ENCODE assay signal across 8 mouse cellular contexts in the genomic region with DNA sequence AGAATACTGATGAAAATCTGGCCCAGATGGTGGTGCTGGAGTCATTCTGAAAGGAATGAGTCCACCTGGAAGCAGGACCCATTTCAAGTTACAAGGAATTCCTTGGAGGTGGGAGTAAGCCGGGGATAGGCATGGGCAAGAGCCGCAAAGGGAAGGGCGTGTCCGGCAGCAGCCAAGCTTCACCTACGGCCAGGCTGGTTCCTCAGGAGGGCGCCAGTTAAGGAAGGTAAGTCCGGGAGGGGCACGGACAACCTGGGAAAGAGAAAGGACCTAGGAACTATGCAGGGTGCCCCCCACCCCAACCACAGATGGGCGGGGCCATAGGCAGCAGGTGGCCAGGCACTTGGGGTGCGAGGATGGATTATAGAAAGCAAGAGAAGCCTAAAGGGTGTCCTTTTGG. TPM values are rescaled to one million over a fixed set of nuclear protein-coding genes. Genes with fewer than 3 reads are reported as not detected.
DNase-seq lines count a peak whose midpoint lies in the region; ATAC-seq and TF ChIP-seq lines count a peak whose summit lies in the region.

No protein-coding gene starts in this region.

- H3K4me2 ChIP-seq in embryonic facial prominence, embryonic 14.5 days (ENCODE audit: low read depth, low read length), result peak overlapping the region; percentile 99
- H3K4me2 ChIP-seq in intestine, embryonic 16.5 days (ENCODE audit: low read depth, low read length), result peak overlapping the region; percentile 99

- peak overlapping the region; percentile 88 for H3K27ac ChIP-seq in heart, embryonic 10.5 days
- H3K27ac ChIP-seq in MEL (ENCODE audit: control insufficient read depth, low read depth, low read length), result no peak overlapping the region
- no peak overlapping the region for H3K27ac ChIP-seq in embryonic facial prominence, embryonic 14.5 days (replicated peaks; ENCODE audit: low read depth, low read length)
- H3K27ac ChIP-seq in intestine, embryonic 16.5 days (ENCODE audit: low read length), result no peak overlapping the region

- H3K79me2 ChIP-seq in MEL (ENCODE audit: control insufficient read depth, insufficient read depth, low read length, poor library complexity), result no peaks in the 10 kb centered on the region

- H3K9ac ChIP-seq in MEL (ENCODE audit: control insufficient read depth, low read depth, low read length, poor library complexity, severe bottlenecking), result peak overlapping the region; percentile 62; the same call in 1 of the 2 replicates
- peak overlapping the region; percentile 79 for H3K9ac ChIP-seq in embryonic facial prominence, embryonic 14.5 days (ENCODE audit: low read depth, low read length)
- peak overlapping the region; percentile 79 for H3K9ac ChIP-seq in intestine, embryonic 16.5 days (ENCODE audit: low read depth, low read length)

- no peak for ATAC-seq in embryonic facial prominence, embryonic 14.5 days (ENCODE audit: low read depth)
- ATAC-seq in intestine, embryonic 16.5 days, result no peak

- intact Hi-C loops in heart, postnatal 14 days (cut with DNase I), result loop anchor here (2.0 to 5.0 kb wide), 2 partner anchors 105 to 147 kb away; partner anchors contain the start of gene Slc2a8

- H3K27me3 ChIP-seq in heart, embryonic 10.5 days (ENCODE audit: insufficient read depth, poor library complexity, severe bottlenecking), result peaks cover 26% of the 10 kb centered on the region
- H3K27me3 ChIP-seq in MEL (ENCODE audit: control insufficient read depth in 1 of 2, insufficient read depth in 2 of 2, low read length in 2 of 2), result no peaks in the 10 kb centered on the region
- peaks cover 20% of the 10 kb centered on the region for H3K27me3 ChIP-seq in embryonic facial prominence, embryonic 14.5 days (replicated peaks; ENCODE audit: control insufficient read depth, insufficient read depth, low read length)
- H3K27me3 ChIP-seq in intestine, embryonic 16.5 days (replicated peaks; ENCODE audit: control insufficient read depth, insufficient read depth, low read length), result peaks cover 3% of the 10 kb centered on the region; the same call in 1 of the 2 replicates

- H3K9me3 ChIP-seq in heart, embryonic 10.5 days, result no peaks in the 10 kb centered on the region
- no peaks in the 10 kb centered on the region for H3K9me3 ChIP-seq in MEL (replicated peaks; ENCODE audit: insufficient read depth, low read length)
- H3K9me3 ChIP-seq in embryonic facial prominence, embryonic 14.5 days (ENCODE audit: control insufficient read depth, low read length), result no peaks in the 10 kb centered on the region
- H3K9me3 ChIP-seq in intestine, embryonic 16.5 days (ENCODE audit: control insufficient read depth, low read length), result no peaks in the 10 kb centered on the region

- H3K4me1 ChIP-seq in heart, embryonic 10.5 days, result peaks cover 32% of the 10 kb centered on the region
- H3K4me1 ChIP-seq in MEL (ENCODE audit: control insufficient read depth in 1 of 2, insufficient read depth in 2 of 2, low read length in 2 of 2), result peaks cover 4 to 14% of the 10 kb centered on the region in 2 experiments
- H3K4me1 ChIP-seq in embryonic facial prominence, embryonic 14.5 days (ENCODE audit: control insufficient read depth, insufficient read depth, low read length), result peaks cover 7% of the 10 kb centered on the region; the same call in 1 of the 2 replicates
- H3K4me1 ChIP-seq in intestine, embryonic 16.5 days (ENCODE audit: control insufficient read depth, insufficient read depth, low read length), result peaks cover 9% of the 10 kb centered on the region

- no peak for TF ChIP-seq EP300 in MEL (IDR thresholded peaks at IDR 0.05; ENCODE audit: low read depth in 1 of 2, low read length in 2 of 2)

- 2% methylated on average over 10 of the region's 10 CpGs for WGBS in heart, embryonic 10.5 days
- WGBS in embryonic facial prominence, embryonic 14.5 days, result 4% methylated on average over 10 of the region's 10 CpGs
- WGBS in intestine, embryonic 16.5 days, result 3% methylated on average over 10 of the region's 10 CpGs

- no peak for TF ChIP-seq POLR2A in MEL (IDR thresholded peaks at IDR 0.05; ENCODE audit: control insufficient read depth in 1 of 2, insufficient read depth in 1 of 2, low read depth in 1 of 2, low read length in 2 of 2, poor library complexity in 1 of 2)

- no peaks in the 10 kb centered on the region for H3K36me3 ChIP-seq in heart, embryonic 10.5 days
- peaks cover 0 to 5% of the 10 kb centered on the region in 2 experiments; a peak in 1 of 4 replicates for H3K36me3 ChIP-seq in MEL (ENCODE audit: control insufficient read depth in 1 of 2, insufficient read depth in 2 of 2, low read length in 2 of 2)
- H3K36me3 ChIP-seq in embryonic facial prominence, embryonic 14.5 days (ENCODE audit: control insufficient read depth, insufficient read depth, low read length), result no peaks in the 10 kb centered on the region
- no peaks in the 10 kb centered on the region for H3K36me3 ChIP-seq in intestine, embryonic 16.5 days (ENCODE audit: control insufficient read depth, insufficient read depth, low read length)

- no peak for TF ChIP-seq RAD21 in MEL (IDR thresholded peaks at IDR 0.05; ENCODE audit: low read depth, low read length)

- TF ChIP-seq CTCF in MEL (IDR thresholded peaks at IDR 0.05 in 2 of 3, conservative IDR thresholded peaks at IDR 0.05 in 1 of 3; ENCODE audit: control insufficient read depth in 1 of 3, insufficient read depth in 1 of 3, low read depth in 2 of 3, low read length in 3 of 3, poor library complexity in 1 of 3, severe bottlenecking in 1 of 3), result 0 out of 6 replicates have a peak, but pooled peaks of 1 of the 3 experiments have one; percentile 8

- DNase-seq in heart, embryonic 10.5 days (ENCODE audit: low spot score), result peak; percentile 80
- DNase-seq in heart, postnatal 14 days, result no peak
- peak; percentile 19 for DNase-seq in MEL (ENCODE audit: low read depth, low spot score)
- DNase-seq in embryonic facial prominence, embryonic 14.5 days (ENCODE audit: low spot score), result peak; percentile 7
- DNase-seq in lung, postnatal 4 days, result peak; percentile 31 to 40
- peak; percentile 17 to 54 for DNase-seq in thymus, postnatal 36 days
- no peak for DNase-seq in right cerebral cortex, adult 18-20 months

- H3K4me3 ChIP-seq in heart, embryonic 10.5 days, result peak overlapping the region; percentile 85
- peak overlapping the region; percentile 53 to 90 for H3K4me3 ChIP-seq in MEL (ENCODE audit: control insufficient read depth in 1 of 2, insufficient read depth in 1 of 2, low read depth in 2 of 2, low read length in 2 of 2)
- H3K4me3 ChIP-seq in embryonic facial prominence, embryonic 14.5 days (ENCODE audit: low read depth, low read length), result peak overlapping the region; percentile 78
- peak overlapping the region; percentile 84 for H3K4me3 ChIP-seq in intestine, embryonic 16.5 days (ENCODE audit: low read length)

TF ChIP-seq in MEL, 35 proteins besides CTCF, POLR2A, EP300 and RAD21:
- TF ChIP-seq GATA1 (IDR thresholded peaks at IDR 0.05; ENCODE audit: low read depth, low read length), result no peak
- TF ChIP-seq ZC3H11A (IDR thresholded peaks at IDR 0.05; ENCODE audit: low read depth, low read length), result no peak

RNA-seq across cellular contexts. Expression of gene Garnl3, which starts 1.8 kb away (rescaled TPM):
- 10.5 and 13.3 TPM in 2 replicates for polyA plus RNA-seq in heart, embryonic 10.5 days (2016; fragmentation: Nextera tagmentation; extraction: Ambion mirVana)
- 1 to 10 TPM; 4.1 to 4.2 TPM for total RNA-seq in heart, postnatal 14 days (2021)
- total RNA-seq in MEL (2012; rRNA removed), result 0.92 and 1.5 TPM in 2 replicates
- polyA plus RNA-seq in MEL (2012; ENCODE audit: insufficient read depth in 1 of 2, insufficient read length in 2 of 2, low read depth in 1 of 2, low replicate concordance in 2 of 2, missing spikeins in 1 of 2), result 1 to 10 TPM in 1 of 2 experiments, not detected in 1; 2.3 TPM
- polyA plus RNA-seq in embryonic facial prominence, embryonic 14.5 days (2014; fragmentation: Nextera tagmentation; extraction: Ambion mirVana), result 12.4 and 14.1 TPM in 2 replicates
- polyA plus RNA-seq in intestine, embryonic 16.5 days (2015; fragmentation: Nextera tagmentation; extraction: Ambion mirVana), result 8.7 and 10.2 TPM in 2 replicates

Comparison
In these comparisons a context has a peak if more than half of its experiments do, and no peak if none do; other contexts are left out.
1. DNase-seq: peak in heart, embryonic 10.5 days (single experiment), MEL (single experiment), embryonic facial prominence, embryonic 14.5 days (single experiment), lung, postnatal 4 days (2 of 2) and thymus, postnatal 36 days (2 of 2); none in heart, postnatal 14 days (0 of 2) and right cerebral cortex, adult 18-20 months (single experiment).
2. Peak in every context shown above with its lines, with median percentiles within 50 percentile points of each other: H3K4me3 ChIP-seq and H3K9ac ChIP-seq.